Mouse (Mus musculus): ENCODE results near the gene Abca6. TPM values are rescaled to one million over a fixed set of nuclear protein-coding genes. Genes with fewer than 3 reads are reported as not detected.

Abca6 gene
- polyA plus RNA-seq, 1 experiment from 2014 or later = 0.17 TPM

- ATAC-seq (ENCODE audit: low read depth) = no peak
- Histone ChIP-seq H3K4me1 (ENCODE audit: control insufficient read depth, insufficient read depth, low read length) (no peaks in the 10 kb centered on the region), H3K36me3 (ENCODE audit: control insufficient read depth, insufficient read depth, low read length) (no peaks in the 10 kb centered on the region), H3K4me2 (ENCODE audit: low read depth, low read length) (no peak overlapping the region), H3K9ac (replicated peaks; ENCODE audit: low read depth, low read length) (no peak overlapping the region), H3K27ac (ENCODE audit: low read depth, low read length) (no peak overlapping the region), H3K9me3 (ENCODE audit: control insufficient read depth, low read length) (no peaks in the 10 kb centered on the region), H3K27me3 (ENCODE audit: control insufficient read depth, insufficient read depth, low read length) (no peaks in the 10 kb centered on the region), H3K4me3 (ENCODE audit: low read depth, low read length) (no peak overlapping the region)
- 38% methylated on average over 3 of the region's 3 CpGs for WGBS
Observed at GRCm38 (mm10) chr11:110165822-110166221, 85.8 kb downstream of the Abca6 start.

GRCm38 (mm10) chr11:110165409-110165808 lies 86.2 kb downstream of the Abca6 start:
- Histone ChIP-seq H3K4me1 (ENCODE audit: control insufficient read depth, insufficient read depth, low read length) (no peaks in the 10 kb centered on the region), H3K4me3 (ENCODE audit: low read depth, low read length) (no peak overlapping the region), H3K27me3 (ENCODE audit: control insufficient read depth, insufficient read depth, low read length) (no peaks in the 10 kb centered on the region), H3K9me3 (ENCODE audit: control insufficient read depth, low read length) (no peaks in the 10 kb centered on the region), H3K9ac (replicated peaks; ENCODE audit: low read depth, low read length) (no peak overlapping the region), H3K36me3 (ENCODE audit: control insufficient read depth, insufficient read depth, low read length) (no peaks in the 10 kb centered on the region), H3K27ac (ENCODE audit: low read depth, low read length) (no peak overlapping the region), H3K4me2 (ENCODE audit: low read depth, low read length) (no peak overlapping the region)
- no peak for ATAC-seq (ENCODE audit: low read depth)

- Histone ChIP-seq H3K4me2 (ENCODE audit: low read depth, low read length) (no peak overlapping the region), H3K36me3 (ENCODE audit: control insufficient read depth, insufficient read depth, low read length) (no peaks in the 10 kb centered on the region), H3K9me3 (ENCODE audit: control insufficient read depth, low read length) (no peaks in the 10 kb centered on the region), H3K4me1 (ENCODE audit: control insufficient read depth, insufficient read depth, low read length) (no peaks in the 10 kb centered on the region), H3K4me3 (ENCODE audit: low read depth, low read length) (no peak overlapping the region), H3K27me3 (ENCODE audit: control insufficient read depth, insufficient read depth, low read length) (no peaks in the 10 kb centered on the region), H3K27ac (ENCODE audit: low read depth, low read length) (no peak overlapping the region), H3K9ac (replicated peaks; ENCODE audit: low read depth, low read length) (no peak overlapping the region)
- 78% methylated on average over 6 of the region's 6 CpGs for WGBS
- ATAC-seq (ENCODE audit: low read depth) = no peak
Observed at GRCm38 (mm10) chr11:110157059-110157458, 94.5 kb downstream of the Abca6 start.

- H3K4me2 ChIP-seq (ENCODE audit: low read depth, low read length) = no peak overlapping the region
- H3K36me3 ChIP-seq (ENCODE audit: control insufficient read depth, insufficient read depth, low read length) = no peaks in the 10 kb centered on the region
- no peak for ATAC-seq (ENCODE audit: low read depth)
- H3K4me1 ChIP-seq (ENCODE audit: control insufficient read depth, insufficient read depth, low read length) = no peaks in the 10 kb centered on the region
- H3K27me3 ChIP-seq (ENCODE audit: control insufficient read depth, insufficient read depth, low read length) = no peaks in the 10 kb centered on the region
- no peak overlapping the region for H3K27ac ChIP-seq (ENCODE audit: low read depth, low read length)
- no peak overlapping the region for H3K9ac ChIP-seq (replicated peaks; ENCODE audit: low read depth, low read length)
- no peak overlapping the region for H3K4me3 ChIP-seq (ENCODE audit: low read depth, low read length)
- no peaks in the 10 kb centered on the region for H3K9me3 ChIP-seq (ENCODE audit: control insufficient read depth, low read length)
- 97% methylated on average over 11 of the region's 11 CpGs for WGBS
Observed at GRCm38 (mm10) chr11:110155985-110156384, 95.6 kb downstream of the Abca6 start.

GRCm38 (mm10) chr11:110147640-110148039 lies 103.9 kb downstream of the Abca6 start:
- H3K36me3 ChIP-seq (ENCODE audit: control insufficient read depth, insufficient read depth, low read length) = no peaks in the 10 kb centered on the region
- H3K27me3 ChIP-seq (ENCODE audit: control insufficient read depth, insufficient read depth, low read length) = no peaks in the 10 kb centered on the region
- H3K4me3 ChIP-seq (ENCODE audit: low read depth, low read length) = no peak overlapping the region
- H3K9me3 ChIP-seq (ENCODE audit: control insufficient read depth, low read length) = no peaks in the 10 kb centered on the region
- H3K27ac ChIP-seq (ENCODE audit: low read depth, low read length) = no peak overlapping the region
- ATAC-seq (ENCODE audit: low read depth) = no peak
- no peaks in the 10 kb centered on the region for H3K4me1 ChIP-seq (ENCODE audit: control insufficient read depth, insufficient read depth, low read length)
- WGBS = 96% methylated on average over 5 of the region's 5 CpGs
- H3K4me2 ChIP-seq (ENCODE audit: low read depth, low read length) = no peak overlapping the region
- no peak overlapping the region for H3K9ac ChIP-seq (replicated peaks; ENCODE audit: low read depth, low read length)

GRCm38 (mm10) chr11:110145421-110145820 lies 106.2 kb downstream of the Abca6 start:
- no peak overlapping the region for H3K9ac ChIP-seq (replicated peaks; ENCODE audit: low read depth, low read length)
- H3K27ac ChIP-seq (ENCODE audit: low read depth, low read length) = no peak overlapping the region
- no peaks in the 10 kb centered on the region for H3K9me3 ChIP-seq (ENCODE audit: control insufficient read depth, low read length)
- H3K4me2 ChIP-seq (ENCODE audit: low read depth, low read length) = no peak overlapping the region
- no peaks in the 10 kb centered on the region for H3K4me1 ChIP-seq (ENCODE audit: control insufficient read depth, insufficient read depth, low read length)
- no peaks in the 10 kb centered on the region for H3K36me3 ChIP-seq (ENCODE audit: control insufficient read depth, insufficient read depth, low read length)
- H3K27me3 ChIP-seq (ENCODE audit: control insufficient read depth, insufficient read depth, low read length) = no peaks in the 10 kb centered on the region
- H3K4me3 ChIP-seq (ENCODE audit: low read depth, low read length) = no peak overlapping the region
- ATAC-seq (ENCODE audit: low read depth) = no peak
- 87% methylated on average over 11 of the region's 11 CpGs for WGBS

GRCm38 (mm10) chr11:110130760-110131159 lies 120.8 kb downstream of the Abca6 start:
- no peaks in the 10 kb centered on the region for H3K27me3 ChIP-seq (ENCODE audit: control insufficient read depth, insufficient read depth, low read length)
- H3K4me3 ChIP-seq (ENCODE audit: low read depth, low read length) = no peak overlapping the region
- no peak overlapping the region for H3K27ac ChIP-seq (ENCODE audit: low read depth, low read length)
- no peak overlapping the region for H3K9ac ChIP-seq (replicated peaks; ENCODE audit: low read depth, low read length)
- no peaks in the 10 kb centered on the region for H3K9me3 ChIP-seq (ENCODE audit: control insufficient read depth, low read length)
- H3K4me2 ChIP-seq (ENCODE audit: low read depth, low read length) = no peak overlapping the region
- no peaks in the 10 kb centered on the region for H3K4me1 ChIP-seq (ENCODE audit: control insufficient read depth, insufficient read depth, low read length)
- 87% methylated on average over 5 of the region's 5 CpGs for WGBS
- H3K36me3 ChIP-seq (ENCODE audit: control insufficient read depth, insufficient read depth, low read length) = no peaks in the 10 kb centered on the region
- no peak for ATAC-seq (ENCODE audit: low read depth)

Other genes with a start within 250 kb of the Abca6 start
- gene Abca8a, start 155.8 kb downstream of the Abca6 start, polyA plus RNA-seq (2014; fragmentation: Nextera tagmentation; extraction: Ambion mirVana) = 0.31 and 6.4 TPM in 2 replicates
- gene Abca9, start 83.6 kb downstream of the Abca6 start, polyA plus RNA-seq (2014; fragmentation: Nextera tagmentation; extraction: Ambion mirVana) = 0.78 and 6.7 TPM in 2 replicates
- gene Abca5, start 85.9 kb upstream of the Abca6 start, polyA plus RNA-seq (2014; fragmentation: Nextera tagmentation; extraction: Ambion mirVana) = 13.9 and 29.3 TPM in 2 replicates
- 22.2 and 24.0 TPM in 2 replicates for gene Map2k6, start 147.3 kb upstream of the Abca6 start, polyA plus RNA-seq (2014; fragmentation: Nextera tagmentation; extraction: Ambion mirVana)

All from neural tube, embryonic 14.5 days (tissue).